Mouse (Mus musculus) CD4-positive helper T cell, adult 2 months (primary cell): ENCODE data around the gene Igsf3.

Experiments used
- DNase-seq: peaks from one replicate; pipeline ENCODE4 v3.0.0-alpha.2; 2012; ENCODE audit warnings: low read depth, missing footprints, low spot score

The Igsf3 gene

DNA sequence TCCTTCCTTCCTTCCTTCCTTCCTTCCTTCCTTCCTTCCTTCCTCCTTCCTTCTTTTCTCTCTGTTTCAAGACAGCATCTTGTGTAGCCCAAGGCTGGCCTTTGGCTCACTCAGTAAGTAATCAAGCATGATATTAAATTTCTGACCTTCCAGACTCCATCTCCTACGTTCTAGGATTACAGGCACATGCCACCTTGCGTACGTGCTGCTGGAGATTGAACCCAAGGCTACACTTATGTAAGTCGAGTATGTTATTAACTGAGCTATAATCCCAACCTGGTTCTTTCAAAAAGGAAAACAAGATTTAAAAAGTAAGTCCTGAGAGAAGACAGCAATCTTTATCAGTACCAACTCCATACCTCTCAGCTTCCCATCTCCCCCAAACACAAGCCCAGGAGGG lies 124.7 kb downstream of the Igsf3 start:
- no peak for DNase-seq

DNA sequence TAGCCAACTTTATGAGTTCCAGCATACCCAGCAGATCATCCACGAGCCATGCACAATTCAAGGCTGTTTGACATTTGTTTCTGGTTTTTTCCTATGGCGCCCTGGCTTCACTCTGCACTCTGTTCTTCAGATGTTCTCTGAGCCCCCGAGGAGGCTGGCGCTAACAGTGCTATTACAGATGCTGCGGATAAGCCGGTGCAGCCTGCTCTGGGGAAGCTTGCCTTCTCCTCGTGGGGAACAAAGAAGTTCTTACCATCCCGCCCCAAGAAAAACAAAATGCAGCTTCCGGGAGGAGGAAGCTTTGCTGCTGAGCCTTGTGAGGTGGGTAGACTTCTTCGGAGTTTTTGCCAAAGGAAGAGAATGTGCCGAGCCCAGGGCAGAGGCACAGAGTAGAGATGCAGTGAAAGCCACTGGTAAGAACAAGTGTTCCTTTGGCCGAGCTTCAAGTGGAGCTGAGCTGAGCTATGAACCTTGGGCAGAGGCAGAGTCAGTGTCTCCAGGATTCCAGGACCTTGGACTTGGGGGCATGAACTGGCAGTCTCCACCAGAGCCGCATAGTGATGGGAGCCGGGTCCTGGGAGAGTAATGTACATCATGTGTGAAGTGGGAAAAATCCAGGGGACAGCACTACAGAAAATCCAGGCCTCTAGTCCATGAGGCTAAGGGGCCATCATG lies 125.3 kb downstream of the Igsf3 start:
- DNase-seq: peak; percentile 15

DNA sequence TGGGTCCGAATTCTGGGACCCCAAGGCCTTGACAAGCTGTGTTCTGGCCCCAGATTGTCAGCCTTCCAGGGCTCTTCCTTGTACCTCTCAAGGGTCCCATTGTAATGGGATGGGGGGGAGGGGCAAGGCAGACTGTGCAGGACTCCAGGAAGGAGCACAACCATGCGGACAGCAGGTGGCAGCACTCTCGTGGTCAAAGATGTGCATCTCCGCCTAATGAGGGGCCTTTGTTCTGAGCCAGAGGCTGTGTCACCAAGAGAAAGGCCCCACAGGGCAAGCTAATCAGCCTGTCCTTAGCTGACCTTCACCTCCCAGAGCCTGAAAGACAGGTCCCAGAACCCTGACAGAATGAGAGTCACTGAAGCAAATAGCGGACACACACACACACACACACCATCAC lies 129.3 kb downstream of the Igsf3 start:
- DNase-seq: peak; percentile 45

DNA sequence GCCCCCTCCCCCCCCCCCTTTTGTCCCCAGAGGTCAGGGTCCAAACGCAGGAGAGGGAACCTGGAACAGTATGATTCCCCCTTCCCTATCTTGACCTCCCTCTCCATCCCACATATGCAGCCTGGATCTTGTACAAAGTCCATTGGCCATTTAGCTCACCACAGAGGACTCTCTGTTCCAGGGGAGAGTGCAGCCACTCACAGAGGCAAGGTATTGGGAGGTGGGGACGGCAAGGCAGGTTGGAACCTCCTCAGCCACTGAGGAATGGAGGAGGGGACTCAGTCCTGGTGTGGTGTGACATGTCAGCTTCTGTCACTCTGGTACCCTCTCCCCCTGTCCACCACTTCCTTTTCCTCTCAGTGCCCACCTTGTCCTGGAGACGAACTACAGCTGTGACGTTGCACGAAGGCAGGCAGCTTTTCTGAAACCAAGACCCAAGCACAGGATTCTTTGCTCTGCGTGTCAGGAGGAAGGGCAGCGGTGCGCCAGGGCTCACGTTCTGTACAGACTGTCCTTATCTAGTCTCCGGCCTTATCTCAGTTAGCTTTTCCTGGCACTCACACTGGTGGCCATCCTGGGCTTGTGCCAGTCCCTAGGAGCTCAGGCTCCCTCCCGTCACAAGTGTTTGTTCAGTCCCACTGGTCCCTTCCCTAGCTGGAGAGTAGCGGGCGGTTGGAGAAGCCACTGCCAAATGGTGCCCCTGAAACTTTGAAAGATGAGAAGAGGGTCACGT lies 130.3 kb downstream of the Igsf3 start:
- no peak for DNase-seq

DNA sequence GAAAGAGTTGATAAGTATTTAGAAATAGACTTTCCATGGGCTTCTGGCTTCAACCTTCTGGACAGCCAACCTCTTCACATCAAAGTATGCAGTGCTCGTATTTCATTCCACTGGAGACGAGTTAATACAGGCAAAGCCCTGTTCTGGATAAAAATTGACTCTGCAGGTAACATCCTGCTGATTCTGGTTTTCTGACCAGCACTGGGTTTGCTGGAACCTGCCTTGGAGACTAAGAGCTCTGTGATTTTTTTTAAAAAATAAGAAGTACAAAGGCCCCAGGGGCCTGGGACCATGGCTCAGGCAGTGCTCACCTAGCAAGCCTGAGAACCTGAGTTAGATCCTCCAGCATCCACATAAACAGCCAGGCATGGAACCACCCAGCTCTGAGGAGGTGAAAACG lies 130.9 kb downstream of the Igsf3 start:
- DNase-seq: no peak

DNA sequence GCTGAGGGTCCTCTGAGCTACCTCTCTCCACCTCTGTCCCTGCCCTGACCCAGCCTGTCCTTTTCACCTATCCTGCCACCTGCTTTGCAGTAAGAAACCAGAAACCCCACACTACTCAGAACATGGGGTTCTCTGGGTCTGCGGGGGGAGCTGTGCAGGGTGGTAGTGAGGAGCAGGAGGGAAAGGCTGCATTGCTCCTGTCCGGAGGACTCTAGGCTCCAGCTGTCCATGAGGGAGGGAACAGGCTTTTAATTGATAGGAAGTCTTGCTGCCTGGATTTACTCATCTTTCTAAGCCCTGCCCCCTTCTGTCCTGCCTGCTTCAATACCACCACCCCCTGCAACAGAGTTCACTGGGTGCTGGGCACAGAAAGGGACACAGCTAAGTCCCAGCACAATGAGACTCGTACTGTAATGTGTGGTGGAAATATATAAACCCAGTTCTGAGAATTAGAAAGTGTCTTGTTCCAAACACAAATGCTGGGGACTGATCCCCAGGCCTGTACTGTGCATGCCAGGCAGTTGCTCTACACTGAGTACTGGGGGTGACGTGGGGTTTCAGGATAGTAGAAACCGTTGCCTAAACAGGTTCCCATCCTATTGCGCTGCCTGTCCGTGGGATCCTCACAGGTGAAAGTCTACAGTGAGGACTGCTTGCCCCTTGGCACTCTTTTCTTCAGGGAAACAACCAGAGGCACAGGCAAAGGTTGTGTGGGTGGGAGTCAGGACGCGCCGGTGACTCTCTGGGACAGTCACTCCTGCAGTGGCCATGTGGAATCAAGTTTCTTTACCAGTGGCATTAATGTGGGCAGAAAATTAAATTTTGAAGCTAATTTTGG lies 133.0 kb downstream of the Igsf3 start:
- no peak for DNase-seq

DNA sequence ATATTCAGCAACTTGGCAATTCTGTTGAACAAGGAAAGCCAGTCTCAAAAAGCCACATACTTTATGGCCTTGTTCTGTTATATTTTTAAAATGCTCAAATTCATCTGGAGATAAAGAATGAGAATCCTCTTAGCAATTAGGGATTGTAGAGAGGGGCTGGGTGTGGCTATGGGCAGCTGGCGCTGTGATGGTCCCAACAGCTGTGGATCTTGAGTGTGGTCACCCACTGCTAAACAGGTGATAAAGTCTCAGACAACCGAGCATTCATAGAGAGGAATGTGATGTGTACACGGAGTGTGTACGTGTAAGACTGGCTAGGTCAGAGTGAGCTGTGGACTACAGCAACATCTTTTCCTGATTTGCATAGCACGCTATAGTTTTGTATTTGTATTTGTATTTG lies 133.7 kb downstream of the Igsf3 start:
- DNase-seq: no peak
